Mouse (Mus musculus) midbrain, embryonic 10.5 days (tissue): Measurements from ENCODE around the gene Gm21748. TPM values are rescaled to one million over a fixed set of nuclear protein-coding genes. Genes with fewer than 3 reads are reported as not detected.
"Not testable (repeated sequence)": the region's sequence is repeated elsewhere in the genome, so short reads cannot be mapped to it uniquely, and the experiment has no call there.

Experiments
- DNase-seq: peaks from one replicate; pipeline ENCODE4 v3.0.0-alpha.2; 2017; ENCODE audit warnings: low spot score
- H3K27ac ChIP-seq: fragments of 300-500 bp; sonication (generic); replicated peaks from 2 replicates; pipeline ENCODE4 v1.5.1; 2016; ENCODE audit warnings: mild to moderate bottlenecking
- H3K27me3 ChIP-seq: fragments of 300-500 bp; sonication (generic); 2 replicates; pipeline ENCODE4 v1.6.1; 2016; ENCODE audit warnings: low read depth, mild to moderate bottlenecking; ENCODE audit not compliant: poor library complexity, severe bottlenecking
- H3K36me3 ChIP-seq: fragments of 300-500 bp; sonication (generic); 2 replicates; pipeline ENCODE4 v1.6.1; 2016; ENCODE audit warnings: mild to moderate bottlenecking, moderate library complexity
- H3K4me1 ChIP-seq: fragments of 300-500 bp; sonication (generic); 2 replicates; pipeline ENCODE4 v1.6.1; 2016
- H3K4me3 ChIP-seq: fragments of 300-500 bp; sonication (generic); 2 replicates; pipeline ENCODE4 v1.5.1; 2016; ENCODE audit warnings: mild to moderate bottlenecking, moderate library complexity
- H3K9me3 ChIP-seq: fragments of 300-500 bp; sonication (generic); replicated peaks from 2 replicates; pipeline ENCODE4 v1.6.1; 2016; ENCODE audit warnings: mild to moderate bottlenecking
- WGBS: fragments of 180-500 bp; shearing (Covaris S2); methylation state at CpG from one replicate; pipeline ENCODE4 v1.1.7; 2016; 5-methylcytosine and 5-hydroxymethylcytosine counted together
- polyA plus RNA-seq: library from polyadenylated mRNA; unstranded; fragments of >200 nt; fragmentation: Nextera tagmentation; extraction: Ambion mirVana; gene quantifications from 2 replicates; pipeline ENCODE4 v1.2.1, GENCODE M21; 2016

Gm21748 gene
- polyA plus RNA-seq, result not detected in 2 replicates

DNA sequence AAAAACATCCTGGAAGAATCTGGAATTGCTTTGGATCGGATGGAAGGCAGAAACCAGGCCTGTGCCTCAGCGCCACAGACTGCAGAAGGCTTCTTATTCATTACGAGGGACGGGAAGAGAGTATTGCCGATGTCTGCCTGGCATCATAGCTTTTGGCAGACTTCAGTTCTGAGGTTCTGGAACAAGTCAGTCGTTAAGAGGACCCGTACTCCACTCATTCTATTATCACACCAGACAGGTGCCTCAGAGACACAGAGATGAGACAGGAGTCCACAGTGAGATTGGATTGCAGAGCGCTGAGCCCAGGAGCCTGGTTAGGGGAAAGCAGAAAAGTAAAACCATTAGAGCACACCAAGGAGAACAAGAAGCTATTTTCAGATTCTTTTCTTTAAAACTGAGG lies at the start of gene Gm21748:
Gene Gm21748, minus strand, starts transcription at position 101 of the 400 bp plus-strand sequence.
- WGBS, result no CpG with 5 or more reads among the region's 8 CpGs

More for the DNA sequence above, at the start of gene Gm21748:
- H3K9me3 ChIP-seq, H3K4me3 ChIP-seq, H3K36me3 ChIP-seq, H3K27ac ChIP-seq, H3K4me1 ChIP-seq, H3K27me3 ChIP-seq, DNase-seq: not testable (repeated sequence)

Other genes with a start within 250 kb of the Gm21748 start
- not detected in 2 replicates for gene Gm21860, start 84.4 kb downstream of the Gm21748 start, polyA plus RNA-seq
- not detected in 2 replicates for gene Gm47283, start 54.4 kb downstream of the Gm21748 start, polyA plus RNA-seq